Mouse (Mus musculus) heart, embryonic 12.5 days (tissue): ENCODE results near the gene Ggt6. TPM values are rescaled to one million over a fixed set of nuclear protein-coding genes. Genes with fewer than 3 reads are reported as not detected.
A peak's percentile ranks its signal among the peaks of the same experiment; 100 is the strongest.

Experiments used
- ATAC-seq: fragments of 200-750 bp; cut with Nextera tagmentation; 2 replicates; pipeline ENCODE4 v1.8.0; 2017; ENCODE audit warnings: moderate TSS enrichment, moderate library complexity; ENCODE audit not compliant: insufficient number of reproducible peaks, low FRiP score
- H3K27ac ChIP-seq: fragments of 300-500 bp; sonication (generic); 2 replicates; pipeline ENCODE4 v1.5.1; 2016; ENCODE audit warnings: mild to moderate bottlenecking, moderate library complexity; ENCODE audit not compliant: poor library complexity, severe bottlenecking
- H3K27me3 ChIP-seq: fragments of 300-500 bp; sonication (generic); replicated peaks from 2 replicates; pipeline ENCODE4 v1.6.1; 2016; ENCODE audit warnings: mild to moderate bottlenecking, moderate library complexity
- H3K36me3 ChIP-seq: fragments of 300-500 bp; sonication (generic); 2 replicates; pipeline ENCODE4 v1.6.1; 2016; ENCODE audit warnings: mild to moderate bottlenecking, moderate library complexity
- H3K4me1 ChIP-seq: fragments of 300-500 bp; sonication (generic); replicated peaks from 2 replicates; pipeline ENCODE4 v1.6.1; 2016; ENCODE audit warnings: mild to moderate bottlenecking
- H3K4me2 ChIP-seq: fragments of 300-500 bp; sonication (generic); 2 replicates; pipeline ENCODE4 v1.6.1; 2016; ENCODE audit warnings: mild to moderate bottlenecking, moderate library complexity
- H3K4me3 ChIP-seq: fragments of 300-500 bp; sonication (generic); 2 replicates; pipeline ENCODE4 v1.5.1; 2016; ENCODE audit warnings: mild to moderate bottlenecking
- H3K9ac ChIP-seq: fragments of 300-500 bp; sonication (generic); 2 replicates; pipeline ENCODE4 v1.6.1; 2016; ENCODE audit warnings: mild to moderate bottlenecking, moderate library complexity
- H3K9me3 ChIP-seq: fragments of 300-500 bp; sonication (generic); replicated peaks from 2 replicates; pipeline ENCODE4 v1.6.1; 2016; ENCODE audit warnings: mild to moderate bottlenecking, moderate library complexity
- WGBS: fragments of 180-500 bp; shearing (Covaris S2); methylation state at CpG from one replicate; pipeline ENCODE4 v1.1.7; 2016; 5-methylcytosine and 5-hydroxymethylcytosine counted together
- polyA plus RNA-seq: library from polyadenylated mRNA; unstranded; fragments of >200 nt; fragmentation: Nextera tagmentation; extraction: Ambion mirVana; gene quantifications from 2 replicates; pipeline ENCODE4 v1.2.1, GENCODE M21; 2016

Gene Ggt6
- polyA plus RNA-seq, 1 experiment from 2014 or later = not detected

GRCm38 (mm10) chr11:72397811-72398525 lies 37.4 kb upstream of the Ggt6 start:
- H3K27ac ChIP-seq = peak overlapping the region; percentile 69
- WGBS = 79% methylated on average over 8 of the region's 8 CpGs
- H3K4me3 ChIP-seq = no peak overlapping the region
- H3K9ac ChIP-seq = peak overlapping the region; percentile 33; the same call in 1 of the 2 replicates
- no peak for ATAC-seq
- no peaks in the 10 kb centered on the region for H3K9me3 ChIP-seq
- H3K4me1 ChIP-seq = peaks cover 81% of the 10 kb centered on the region
- H3K36me3 ChIP-seq = peaks cover 83% of the 10 kb centered on the region
- H3K4me2 ChIP-seq = no peak overlapping the region
- H3K27me3 ChIP-seq = no peaks in the 10 kb centered on the region

GRCm38 (mm10) chr11:72401068-72401467 lies 34.3 kb upstream of the Ggt6 start:
- Histone ChIP-seq H3K27me3 (no peaks in the 10 kb centered on the region), H3K9ac (no peak overlapping the region), H3K4me2 (no peak overlapping the region), H3K9me3 (no peaks in the 10 kb centered on the region), H3K4me3 (no peak overlapping the region), H3K4me1 (peaks cover 93% of the 10 kb centered on the region), H3K36me3 (peaks cover 71% of the 10 kb centered on the region), H3K27ac (no peak overlapping the region)
- no peak for ATAC-seq
- WGBS = 86% methylated on average over 12 of the region's 12 CpGs

- Histone ChIP-seq H3K9me3 (no peaks in the 10 kb centered on the region), H3K36me3 (peaks cover 70% of the 10 kb centered on the region), H3K27ac (0 out of 2 replicates have a peak overlapping the region, but pooled peaks have one; percentile 10), H3K4me2 (peak overlapping the region; percentile 4; the same call in 1 of the 2 replicates), H3K4me1 (peaks cover 93% of the 10 kb centered on the region), H3K4me3 (no peak overlapping the region), H3K27me3 (no peaks in the 10 kb centered on the region), H3K9ac (peak overlapping the region; percentile 32)
- 43% methylated on average over 5 of the region's 5 CpGs for WGBS
- no peak for ATAC-seq
Measured at GRCm38 (mm10) chr11:72402017-72402416, 33.3 kb upstream of the Ggt6 start.

GRCm38 (mm10) chr11:72402969-72403368 lies 32.4 kb upstream of the Ggt6 start:
- Histone ChIP-seq H3K4me2 (no peak overlapping the region), H3K9me3 (no peaks in the 10 kb centered on the region), H3K27me3 (no peaks in the 10 kb centered on the region), H3K27ac (no peak overlapping the region), H3K4me1 (peaks cover 91% of the 10 kb centered on the region), H3K4me3 (no peak overlapping the region), H3K9ac (no peak overlapping the region), H3K36me3 (peaks cover 65% of the 10 kb centered on the region)
- no peak for ATAC-seq
- WGBS = 89% methylated on average over 12 of the region's 12 CpGs

GRCm38 (mm10) chr11:72405532-72405931 lies 29.8 kb upstream of the Ggt6 start:
- peak overlapping the region; percentile 96 for H3K27ac ChIP-seq
- peaks cover 40% of the 10 kb centered on the region for H3K36me3 ChIP-seq
- no peaks in the 10 kb centered on the region for H3K9me3 ChIP-seq
- H3K27me3 ChIP-seq = no peaks in the 10 kb centered on the region
- H3K4me3 ChIP-seq = peak overlapping the region; percentile 87
- 15% methylated on average over 4 of the region's 4 CpGs for WGBS
- peak overlapping the region; percentile 64 for H3K9ac ChIP-seq
- H3K4me1 ChIP-seq = peaks cover 94% of the 10 kb centered on the region
- ATAC-seq = no peak
- peak overlapping the region; percentile 96 for H3K4me2 ChIP-seq

GRCm38 (mm10) chr11:72406079-72406675 lies 29.1 kb upstream of the Ggt6 start:
- Histone ChIP-seq H3K27ac (peak overlapping the region; percentile 96), H3K9ac (peak overlapping the region; percentile 64), H3K27me3 (no peaks in the 10 kb centered on the region), H3K9me3 (no peaks in the 10 kb centered on the region), H3K4me3 (peak overlapping the region; percentile 87), H3K4me1 (peaks cover 87% of the 10 kb centered on the region), H3K4me2 (peak overlapping the region; percentile 96), H3K36me3 (peaks cover 34% of the 10 kb centered on the region)
- no peak for ATAC-seq
- WGBS = 36% methylated on average over 8 of the region's 8 CpGs

- WGBS = 9% methylated on average over 3 of the region's 3 CpGs
- Histone ChIP-seq H3K4me3 (peak overlapping the region; percentile 87), H3K4me2 (peak overlapping the region; percentile 96), H3K9ac (peak overlapping the region; percentile 64), H3K4me1 (peaks cover 83% of the 10 kb centered on the region), H3K27me3 (no peaks in the 10 kb centered on the region), H3K36me3 (peaks cover 26% of the 10 kb centered on the region), H3K9me3 (no peaks in the 10 kb centered on the region), H3K27ac (peak overlapping the region; percentile 96)
- no peak for ATAC-seq
Measured at GRCm38 (mm10) chr11:72407081-72407480, 28.2 kb upstream of the Ggt6 start.

- Histone ChIP-seq H3K4me1 (peaks cover 83% of the 10 kb centered on the region), H3K36me3 (peaks cover 21% of the 10 kb centered on the region), H3K9ac (peak overlapping the region; percentile 95), H3K27me3 (no peaks in the 10 kb centered on the region), H3K4me3 (peak overlapping the region; percentile 87), H3K9me3 (no peaks in the 10 kb centered on the region), H3K27ac (peak overlapping the region; percentile 96), H3K4me2 (peak overlapping the region; percentile 96)
- peak; percentile 77 for ATAC-seq
- whole genome bisulfite sequencing = 2% methylated on average over 7 of the region's 7 CpGs
Measured at GRCm38 (mm10) chr11:72407574-72407973, 27.8 kb upstream of the Ggt6 start.

GRCm38 (mm10) chr11:72408451-72409170 lies 26.7 kb upstream of the Ggt6 start:
- peak overlapping the region; percentile 96 for H3K4me2 ChIP-seq
- peak overlapping the region; percentile 87 for H3K4me3 ChIP-seq
- peaks cover 11% of the 10 kb centered on the region for H3K36me3 ChIP-seq
- H3K27me3 ChIP-seq = no peaks in the 10 kb centered on the region
- no peaks in the 10 kb centered on the region for H3K9me3 ChIP-seq
- H3K9ac ChIP-seq = peak overlapping the region; percentile 95
- H3K4me1 ChIP-seq = peaks cover 84% of the 10 kb centered on the region
- ATAC-seq = no peak
- H3K27ac ChIP-seq = peak overlapping the region; percentile 96
- 25% methylated on average over 9 of the region's 9 CpGs for WGBS

GRCm38 (mm10) chr11:72409649-72410385 lies 25.5 kb upstream of the Ggt6 start:
- H3K27ac ChIP-seq = peak overlapping the region; percentile 96
- H3K4me2 ChIP-seq = peak overlapping the region; percentile 96
- peak overlapping the region; percentile 95 for H3K9ac ChIP-seq
- H3K9me3 ChIP-seq = no peaks in the 10 kb centered on the region
- no peak for ATAC-seq
- H3K4me1 ChIP-seq = peaks cover 84% of the 10 kb centered on the region
- 0 out of 2 replicates have a peak, but pooled peaks cover 1% of the 10 kb centered on the region for H3K36me3 ChIP-seq
- no peaks in the 10 kb centered on the region for H3K27me3 ChIP-seq
- WGBS = 43% methylated on average over 12 of the region's 12 CpGs
- H3K4me3 ChIP-seq = peak overlapping the region; percentile 87
